Mouse (Mus musculus): Measurements from ENCODE around the gene Olfr1153. TPM values are rescaled to one million over a fixed set of nuclear protein-coding genes. Genes with fewer than 3 reads are reported as not detected.

Gene Olfr1153
- not detected in 2 replicates for polyA plus RNA-seq (2014; fragmentation: Nextera tagmentation; extraction: Ambion mirVana)

GRCm38 (mm10) chr2:87894662-87895061 is at the start of gene Olfr1153:
Gene Olfr1153, plus strand, starts transcription at chr2:87894962.
- no peak within 1 kb of the TSS for H3K4me2 ChIP-seq (ENCODE audit: low read length)
- no peaks in the 10 kb centered on the region for H3K36me3 ChIP-seq (ENCODE audit: control insufficient read depth, insufficient read depth, low read length)
- WGBS = 74% methylated on average over 1 of the region's 1 CpGs
- no peak within 1 kb of the TSS for H3K27ac ChIP-seq (ENCODE audit: low read depth, low read length)
- H3K4me1 ChIP-seq (ENCODE audit: control insufficient read depth, insufficient read depth, low read length) = no peaks in the 10 kb centered on the region
- ATAC-seq = no peak
- H3K9ac ChIP-seq (ENCODE audit: low read length) = no peak within 1 kb of the TSS
- no peak for DNase-seq (ENCODE audit: low spot score)
- no peaks in the 10 kb centered on the region for H3K9me3 ChIP-seq (replicated peaks; ENCODE audit: control insufficient read depth, low read length)
- H3K4me3 ChIP-seq (ENCODE audit: low read depth, low read length) = no peak within 1 kb of the TSS
- H3K27me3 ChIP-seq (replicated peaks; ENCODE audit: control insufficient read depth, insufficient read depth, low read length) = no peaks in the 10 kb centered on the region

DNA sequence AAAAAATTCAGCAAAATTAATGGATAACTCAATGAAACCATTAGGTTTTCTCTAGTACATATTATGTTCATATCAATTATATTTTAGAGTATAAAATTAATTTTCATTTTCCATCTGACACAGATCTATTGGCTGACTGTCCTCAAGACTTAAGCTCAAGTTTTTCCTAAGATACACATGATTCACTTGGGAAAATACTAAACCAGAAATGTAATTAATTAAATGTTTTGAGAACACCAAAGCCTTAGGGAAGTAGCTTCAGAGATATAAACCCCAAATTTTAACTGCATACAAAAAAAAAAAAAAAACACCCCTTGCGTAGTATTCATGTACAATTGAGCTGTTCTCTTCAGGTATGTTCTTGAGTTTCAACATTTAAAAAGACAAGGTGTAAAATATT is 39.2 kb upstream of the Olfr1153 start, which contains the start of gene Olfr1151:
Gene Olfr1151, plus strand, starts transcription at position 301 of the 400 bp plus-strand sequence.
- H3K27ac ChIP-seq (ENCODE audit: low read depth, low read length) = no peak within 1 kb of the TSS
- no peaks in the 10 kb centered on the region for H3K36me3 ChIP-seq (ENCODE audit: control insufficient read depth, insufficient read depth, low read length)
- H3K4me3 ChIP-seq (ENCODE audit: low read depth, low read length) = no peak within 1 kb of the TSS
- H3K4me2 ChIP-seq (ENCODE audit: low read length) = no peak within 1 kb of the TSS
- ATAC-seq = no peak
- H3K4me1 ChIP-seq (ENCODE audit: control insufficient read depth, insufficient read depth, low read length) = no peaks in the 10 kb centered on the region
- no peak for DNase-seq (ENCODE audit: low spot score)
- no peaks in the 10 kb centered on the region for H3K9me3 ChIP-seq (replicated peaks; ENCODE audit: control insufficient read depth, low read length)
- no peak within 1 kb of the TSS for H3K9ac ChIP-seq (ENCODE audit: low read length)
- H3K27me3 ChIP-seq (replicated peaks; ENCODE audit: control insufficient read depth, insufficient read depth, low read length) = no peaks in the 10 kb centered on the region
- WGBS = 81% methylated on average over 1 of the region's 1 CpGs

DNA sequence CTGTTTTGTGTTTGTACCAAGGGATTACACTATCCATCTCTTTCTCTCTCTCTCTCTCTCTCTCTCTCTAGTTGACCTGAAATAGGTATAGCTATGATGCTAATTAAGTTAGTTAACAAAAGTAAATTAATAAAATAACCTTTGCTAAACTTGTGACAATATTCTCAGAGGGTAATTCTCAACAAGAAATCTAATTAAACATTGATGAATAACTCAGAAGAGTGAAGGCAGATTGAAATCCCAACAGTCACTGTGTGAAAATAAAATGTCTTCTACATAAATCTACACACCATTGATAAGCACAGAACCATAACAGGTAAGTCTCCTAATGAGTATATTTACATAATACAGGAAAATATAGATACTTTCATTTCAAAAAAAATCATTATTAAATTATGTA is 28.6 kb upstream of the Olfr1153 start, which contains the start of gene Olfr1152:
Gene Olfr1152, plus strand, starts transcription at position 301 of the 400 bp plus-strand sequence.
- Histone ChIP-seq H3K4me3 (ENCODE audit: low read depth, low read length) (no peak within 1 kb of the TSS), H3K36me3 (ENCODE audit: control insufficient read depth, insufficient read depth, low read length) (no peaks in the 10 kb centered on the region), H3K4me1 (ENCODE audit: control insufficient read depth, insufficient read depth, low read length) (no peaks in the 10 kb centered on the region), H3K27ac (ENCODE audit: low read depth, low read length) (no peak within 1 kb of the TSS), H3K4me2 (ENCODE audit: low read length) (no peak within 1 kb of the TSS), H3K9ac (ENCODE audit: low read length) (no peak within 1 kb of the TSS), H3K27me3 (replicated peaks; ENCODE audit: control insufficient read depth, insufficient read depth, low read length) (no peaks in the 10 kb centered on the region), H3K9me3 (replicated peaks; ENCODE audit: control insufficient read depth, low read length) (no peaks in the 10 kb centered on the region; the same call in 1 of the 2 replicates)
- no peak for DNase-seq (ENCODE audit: low spot score)
- ATAC-seq = no peak

- Histone ChIP-seq H3K4me2 (ENCODE audit: low read length) (no peak within 1 kb of the TSS), H3K9me3 (replicated peaks; ENCODE audit: control insufficient read depth, low read length) (no peaks in the 10 kb centered on the region), H3K4me1 (ENCODE audit: control insufficient read depth, insufficient read depth, low read length) (no peaks in the 10 kb centered on the region), H3K27me3 (replicated peaks; ENCODE audit: control insufficient read depth, insufficient read depth, low read length) (no peaks in the 10 kb centered on the region), H3K36me3 (ENCODE audit: control insufficient read depth, insufficient read depth, low read length) (no peaks in the 10 kb centered on the region), H3K4me3 (ENCODE audit: low read depth, low read length) (no peak within 1 kb of the TSS), H3K9ac (ENCODE audit: low read length) (no peak within 1 kb of the TSS), H3K27ac (ENCODE audit: low read depth, low read length) (no peak within 1 kb of the TSS)
- 91% methylated on average over 1 of the region's 1 CpGs for WGBS
- DNase-seq (ENCODE audit: low spot score) (no peak), ATAC-seq (no peak)
Measured at GRCm38 (mm10) chr2:87905066-87905465, 10.3 kb downstream of the Olfr1153 start, which contains the start of gene Olfr1154. Gene Olfr1154, minus strand, starts transcription at chr2:87905166.

- Histone ChIP-seq H3K27ac (ENCODE audit: low read depth, low read length) (no peak within 1 kb of the TSS), H3K9me3 (replicated peaks; ENCODE audit: control insufficient read depth, low read length) (no peaks in the 10 kb centered on the region), H3K4me3 (ENCODE audit: low read depth, low read length) (no peak within 1 kb of the TSS), H3K4me1 (ENCODE audit: control insufficient read depth, insufficient read depth, low read length) (no peaks in the 10 kb centered on the region), H3K9ac (ENCODE audit: low read length) (no peak within 1 kb of the TSS), H3K4me2 (ENCODE audit: low read length) (no peak within 1 kb of the TSS), H3K36me3 (ENCODE audit: control insufficient read depth, insufficient read depth, low read length) (no peaks in the 10 kb centered on the region), H3K27me3 (replicated peaks; ENCODE audit: control insufficient read depth, insufficient read depth, low read length) (no peaks in the 10 kb centered on the region)
- ATAC-seq (no peak), DNase-seq (ENCODE audit: low spot score) (no peak)
- 93% methylated on average over 1 of the region's 1 CpGs for WGBS
Measured at GRCm38 (mm10) chr2:87945037-87945436, 50.3 kb downstream of the Olfr1153 start, which contains the start of gene Olfr1155. Gene Olfr1155, minus strand, starts transcription at chr2:87945137.

Other genes with a start within 250 kb of the Olfr1153 start
- not detected in 2 replicates for gene Olfr1133, start 247.6 kb upstream of the Olfr1153 start, polyA plus RNA-seq (2014; fragmentation: Nextera tagmentation; extraction: Ambion mirVana)
- not detected in 2 replicates for gene Olfr1134, start 236.5 kb upstream of the Olfr1153 start, polyA plus RNA-seq (2014; fragmentation: Nextera tagmentation; extraction: Ambion mirVana)
- gene Olfr1135, start 221.3 kb upstream of the Olfr1153 start, polyA plus RNA-seq (2014; fragmentation: Nextera tagmentation; extraction: Ambion mirVana) = not detected in 2 replicates
- gene Olfr1136, start 201.0 kb upstream of the Olfr1153 start, polyA plus RNA-seq (2014; fragmentation: Nextera tagmentation; extraction: Ambion mirVana) = not detected in 2 replicates
- gene Olfr1137, start 181.8 kb upstream of the Olfr1153 start, polyA plus RNA-seq (2014; fragmentation: Nextera tagmentation; extraction: Ambion mirVana) = not detected in 2 replicates
- not detected in 2 replicates for gene Olfr1138, start 155.0 kb upstream of the Olfr1153 start, polyA plus RNA-seq (2014; fragmentation: Nextera tagmentation; extraction: Ambion mirVana)
- not detected in 2 replicates for gene Olfr1140, start 151.2 kb upstream of the Olfr1153 start, polyA plus RNA-seq (2014; fragmentation: Nextera tagmentation; extraction: Ambion mirVana)
- not detected in 2 replicates for gene Olfr1141, start 141.0 kb upstream of the Olfr1153 start, polyA plus RNA-seq (2014; fragmentation: Nextera tagmentation; extraction: Ambion mirVana)
- gene Olfr152, start 115.5 kb upstream of the Olfr1153 start, polyA plus RNA-seq (2014; fragmentation: Nextera tagmentation; extraction: Ambion mirVana) = not detected in 2 replicates
- gene Olfr1143, start 94.4 kb upstream of the Olfr1153 start, polyA plus RNA-seq (2014; fragmentation: Nextera tagmentation; extraction: Ambion mirVana) = not detected in 2 replicates
- gene Olfr1145, start 85.1 kb upstream of the Olfr1153 start, polyA plus RNA-seq (2014; fragmentation: Nextera tagmentation; extraction: Ambion mirVana) = not detected in 2 replicates
- gene Olfr1148, start 64.4 kb upstream of the Olfr1153 start, polyA plus RNA-seq (2014; fragmentation: Nextera tagmentation; extraction: Ambion mirVana) = not detected in 2 replicates
- gene Olfr1150-ps1, start 51.0 kb upstream of the Olfr1153 start, polyA plus RNA-seq (2014; fragmentation: Nextera tagmentation; extraction: Ambion mirVana) = not detected in 2 replicates
- gene Olfr1151, start 39.1 kb upstream of the Olfr1153 start, polyA plus RNA-seq (2014; fragmentation: Nextera tagmentation; extraction: Ambion mirVana) = not detected in 2 replicates
- not detected in 2 replicates for gene Olfr1152, start 28.5 kb upstream of the Olfr1153 start, polyA plus RNA-seq (2014; fragmentation: Nextera tagmentation; extraction: Ambion mirVana)
- gene Olfr1154, start 10.2 kb downstream of the Olfr1153 start, polyA plus RNA-seq (2014; fragmentation: Nextera tagmentation; extraction: Ambion mirVana) = not detected in 2 replicates
- gene Olfr1155, start 50.2 kb downstream of the Olfr1153 start, polyA plus RNA-seq (2014; fragmentation: Nextera tagmentation; extraction: Ambion mirVana) = not detected in 2 replicates
- not detected in 2 replicates for gene Olfr1156, start 58.1 kb downstream of the Olfr1153 start, polyA plus RNA-seq (2014; fragmentation: Nextera tagmentation; extraction: Ambion mirVana)
- not detected in 2 replicates for gene Olfr1157, start 73.3 kb downstream of the Olfr1153 start, polyA plus RNA-seq (2014; fragmentation: Nextera tagmentation; extraction: Ambion mirVana)
- not detected in 2 replicates for gene Olfr74, start 79.7 kb downstream of the Olfr1153 start, polyA plus RNA-seq (2014; fragmentation: Nextera tagmentation; extraction: Ambion mirVana)
- gene Olfr1158, start 95.2 kb downstream of the Olfr1153 start, polyA plus RNA-seq (2014; fragmentation: Nextera tagmentation; extraction: Ambion mirVana) = not detected in 2 replicates
- not detected in 2 replicates for gene Olfr1160, start 113.3 kb downstream of the Olfr1153 start, polyA plus RNA-seq (2014; fragmentation: Nextera tagmentation; extraction: Ambion mirVana)
- gene Olfr1161, start 127.8 kb downstream of the Olfr1153 start, polyA plus RNA-seq (2014; fragmentation: Nextera tagmentation; extraction: Ambion mirVana) = not detected in 2 replicates
- gene Olfr73, start 142.7 kb downstream of the Olfr1153 start, polyA plus RNA-seq (2014; fragmentation: Nextera tagmentation; extraction: Ambion mirVana) = not detected in 2 replicates
- gene Olfr1162, start 156.2 kb downstream of the Olfr1153 start, polyA plus RNA-seq (2014; fragmentation: Nextera tagmentation; extraction: Ambion mirVana) = not detected in 2 replicates
- gene Olfr1163, start 176.9 kb downstream of the Olfr1153 start, polyA plus RNA-seq (2014; fragmentation: Nextera tagmentation; extraction: Ambion mirVana) = not detected in 2 replicates
- not detected in 2 replicates for gene Olfr1164, start 199.0 kb downstream of the Olfr1153 start, polyA plus RNA-seq (2014; fragmentation: Nextera tagmentation; extraction: Ambion mirVana)
- gene Olfr1166, start 233.3 kb downstream of the Olfr1153 start, polyA plus RNA-seq (2014; fragmentation: Nextera tagmentation; extraction: Ambion mirVana) = not detected in 2 replicates